Mouse (Mus musculus) megakaryocyte-erythroid progenitor cell, adult 5 weeks (primary cell): ENCODE results near the gene Ifi47. TPM values are rescaled to one million over a fixed set of nuclear protein-coding genes. Genes with fewer than 3 reads are reported as not detected.

Experiments used
- polyA plus RNA-seq: library from polyadenylated mRNA; stranded (reverse); fragments of >175 nt; gene quantifications from 2 replicates; pipeline ENCODE4 v1.2.3, GENCODE M21; 2012

Ifi47 gene
- 1.7 and 3.0 TPM in 2 replicates for polyA plus RNA-seq

GRCm38 (mm10) chr11:49076001-49076757 is at the start of gene Ifi47:
TSS of gene Ifi47 (plus strand) at chr11:49076587.

GRCm38 (mm10) chr11:49051093-49051891 is 25.1 kb upstream of the Ifi47 start, which contains the start of gene 9930111J21Rik2:
TSS of gene 9930111J21Rik2 (minus strand) at chr11:49051242.

DNA sequence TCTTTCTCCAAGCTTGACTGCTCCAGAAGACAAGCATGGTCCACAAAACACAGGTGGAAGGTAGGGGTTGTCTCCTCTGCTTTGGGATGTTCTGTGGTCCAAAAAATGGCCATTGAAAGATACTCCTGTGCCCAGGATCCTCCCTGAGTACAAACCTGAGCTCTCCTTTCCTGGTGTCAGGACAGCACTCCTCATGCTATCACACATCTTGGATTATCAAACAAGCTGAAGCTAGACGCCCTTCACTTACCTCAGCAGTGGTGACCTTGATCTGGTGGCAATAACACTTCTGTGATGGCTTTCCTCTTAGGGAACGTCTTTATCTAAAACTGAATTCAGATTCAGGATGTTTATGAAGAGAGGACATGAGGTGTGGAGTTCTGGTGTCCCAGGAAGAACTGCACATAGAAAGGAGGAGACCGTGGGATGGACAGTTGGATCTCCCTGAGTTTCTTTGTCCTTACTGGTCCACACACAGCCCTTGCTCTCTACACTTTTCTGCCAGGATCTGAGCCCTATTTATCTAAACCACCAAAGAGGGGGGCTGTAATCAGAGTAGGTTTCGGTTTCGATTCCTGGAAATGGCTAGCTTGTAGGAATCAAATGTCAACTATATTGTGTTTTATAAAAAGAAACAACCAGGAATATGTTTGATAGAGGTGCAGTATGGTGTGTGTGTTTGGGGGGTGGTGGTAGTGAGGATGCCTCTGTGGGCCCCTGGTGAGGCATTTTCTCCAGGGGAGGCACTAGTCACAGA is 12.5 kb upstream of the Ifi47 start, which contains the start of gene Tgtp2:
Gene Tgtp2 (minus strand): TSS at position 494 of the 757 bp plus-strand sequence.

DNA sequence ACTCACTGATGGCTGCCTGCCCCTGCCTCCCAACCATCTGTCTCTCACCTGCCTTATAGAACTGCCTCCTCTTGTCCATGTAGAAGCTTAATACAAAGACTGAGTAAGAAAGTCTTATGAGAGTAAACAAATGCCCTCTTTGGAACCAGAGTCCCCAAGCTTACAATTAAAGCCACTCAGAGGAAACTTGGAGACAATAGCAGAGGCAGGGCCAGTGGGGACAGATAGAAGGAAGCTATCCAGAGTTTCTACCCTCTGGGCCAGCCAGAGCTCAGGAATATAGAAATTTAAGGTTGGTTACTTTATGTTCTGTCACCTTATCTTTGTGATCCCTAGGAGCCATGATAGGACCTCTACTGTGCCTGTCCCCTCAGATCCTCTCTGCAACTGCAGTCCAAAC is 38.4 kb downstream of the Ifi47 start, which contains the start of gene Olfr1396:
Gene Olfr1396 (minus strand): TSS at position 101 of the 400 bp plus-strand sequence.

DNA sequence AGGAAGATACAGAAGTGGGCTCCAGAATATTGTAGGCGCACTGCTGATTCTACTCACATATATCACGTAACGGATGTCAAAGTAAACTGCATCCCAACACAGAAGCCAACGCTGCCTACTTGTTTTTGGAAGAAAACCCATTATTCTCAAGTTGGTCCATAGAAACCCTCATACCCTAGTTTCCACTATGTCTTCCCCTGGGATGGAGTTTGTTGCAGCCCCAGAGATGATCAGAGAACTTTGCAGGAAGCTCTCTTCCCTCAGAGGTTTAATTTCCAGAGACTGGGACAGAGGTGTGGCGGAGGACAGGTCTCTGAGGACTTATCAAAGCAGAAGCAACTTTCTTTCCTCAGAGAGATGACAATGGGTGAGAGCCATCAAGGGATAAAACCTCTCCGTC is 65.6 kb downstream of the Ifi47 start, which contains the start of gene Olfr1395:
Gene Olfr1395 (plus strand): TSS at position 301 of the 400 bp plus-strand sequence.

Other genes with a start within 250 kb of the Ifi47 start
- 72.6 and 83.3 TPM in 2 replicates for gene Gm12184, start 249.9 kb upstream of the Ifi47 start, polyA plus RNA-seq
- gene Irgm1, start 204.9 kb upstream of the Ifi47 start, polyA plus RNA-seq: 3.3 and 5.2 TPM in 2 replicates
- 0.03 and 0.04 TPM in 2 replicates for gene Gm5431, start 174.4 kb upstream of the Ifi47 start, polyA plus RNA-seq
- 2.8 and 3.4 TPM in 2 replicates for gene Psme2b, start 130.4 kb upstream of the Ifi47 start, polyA plus RNA-seq
- gene Olfr56, start 97.7 kb upstream of the Ifi47 start, polyA plus RNA-seq: 0.07 and 0.25 TPM in 2 replicates
- gene 9930111J21Rik1, start 97.2 kb upstream of the Ifi47 start, polyA plus RNA-seq: 0.24 and 0.49 TPM in 2 replicates
- not detected in 2 replicates for gene Gm12185, start 84.4 kb upstream of the Ifi47 start, polyA plus RNA-seq
- gene Tgtp1, start 82.4 kb upstream of the Ifi47 start, polyA plus RNA-seq: 0.30 and 0.52 TPM in 2 replicates
- 0.56 and 1.2 TPM in 2 replicates for gene 9930111J21Rik2, start 25.3 kb upstream of the Ifi47 start, polyA plus RNA-seq
- gene Tgtp2, start 12.4 kb upstream of the Ifi47 start, polyA plus RNA-seq: 2.0 and 2.4 TPM in 2 replicates
- not detected in 2 replicates for gene Olfr1396, start 38.3 kb downstream of the Ifi47 start, polyA plus RNA-seq
- gene Olfr1395, start 65.7 kb downstream of the Ifi47 start, polyA plus RNA-seq: 0.16 TPM in 1 of 2 replicates, not detected in the other
- gene Olfr1394, start 77.8 kb downstream of the Ifi47 start, polyA plus RNA-seq: not detected in 2 replicates
- gene Btnl9, start 110.6 kb downstream of the Ifi47 start, polyA plus RNA-seq: 2.5 and 3.4 TPM in 2 replicates
- gene Zfp62, start 126.7 kb downstream of the Ifi47 start, polyA plus RNA-seq: 6.1 and 8.1 TPM in 2 replicates
- 80.0 and 139 TPM in 2 replicates for gene Mgat1, start 167.6 kb downstream of the Ifi47 start, polyA plus RNA-seq
- not detected in 2 replicates for gene Olfr1393, start 201.7 kb downstream of the Ifi47 start, polyA plus RNA-seq
- not detected in 2 replicates for gene Olfr1392, start 208.7 kb downstream of the Ifi47 start, polyA plus RNA-seq
- gene Olfr10, start 228.2 kb downstream of the Ifi47 start, polyA plus RNA-seq: not detected in 2 replicates
- gene Olfr1391, start 246.2 kb downstream of the Ifi47 start, polyA plus RNA-seq: 0.10 TPM in 1 of 2 replicates, not detected in the other